ENCODE assay signal across 8 mouse cellular contexts in genomic region chr4:118265557-118265956, GRCm38 (mm10). TPM values are rescaled to one million over a fixed set of nuclear protein-coding genes. Genes with fewer than 3 reads are reported as not detected.
DNase-seq lines count a peak whose midpoint lies in the region; ATAC-seq and TF ChIP-seq lines count a peak whose summit lies in the region.

No protein-coding gene starts in this region.

- peaks cover 74% of the 10 kb centered on the region for H3K4me1 ChIP-seq in heart, embryonic 13.5 days
- peaks cover 63% of the 10 kb centered on the region for H3K4me1 ChIP-seq in forebrain, embryonic 12.5 days
- peaks cover 15% of the 10 kb centered on the region for H3K4me1 ChIP-seq in lung, postnatal 0 days (ENCODE audit: insufficient read depth, low read depth, low read length)

- ATAC-seq in heart, embryonic 13.5 days (ENCODE audit: extremely low read depth, insufficient number of reproducible peaks, low FRiP score, low TSS enrichment) = no peak
- ATAC-seq in forebrain, embryonic 12.5 days (ENCODE audit: low FRiP score) = peak; percentile 28
- ATAC-seq in lung, postnatal 0 days = peak; percentile 42

- WGBS in heart, embryonic 13.5 days = 24% methylated on average over 15 of the region's 15 CpGs
- WGBS in forebrain, embryonic 12.5 days = 42% methylated on average over 15 of the region's 15 CpGs
- WGBS in lung, postnatal 0 days = 39% methylated on average over 15 of the region's 15 CpGs

- intact Hi-C loops in heart, postnatal 14 days (cut with DNase I) = no loop called here

- no peaks in the 10 kb centered on the region for H3K9me3 ChIP-seq in heart, embryonic 13.5 days
- H3K9me3 ChIP-seq in forebrain, embryonic 12.5 days = no peaks in the 10 kb centered on the region
- H3K9me3 ChIP-seq in lung, postnatal 0 days (ENCODE audit: low read length) = no peaks in the 10 kb centered on the region

- TF ChIP-seq EP300 in lung, postnatal 0 days (IDR thresholded peaks at IDR 0.05) = peak; percentile 47; the same call in 1 of the 2 replicates

- H3K9ac ChIP-seq in heart, embryonic 13.5 days = peak overlapping the region; percentile 42
- H3K9ac ChIP-seq in forebrain, embryonic 12.5 days = no peak overlapping the region; the same call in 1 of the 2 replicates
- no peak overlapping the region for H3K9ac ChIP-seq in lung, postnatal 0 days (replicated peaks; ENCODE audit: low read depth)

- peak; percentile 5; the same call in 1 of the 2 replicates for TF ChIP-seq CTCF in lung, postnatal 0 days (IDR thresholded peaks at IDR 0.05)

- H3K27me3 ChIP-seq in heart, embryonic 13.5 days (replicated peaks) = no peaks in the 10 kb centered on the region
- no peaks in the 10 kb centered on the region for H3K27me3 ChIP-seq in forebrain, embryonic 12.5 days
- H3K27me3 ChIP-seq in lung, postnatal 0 days (replicated peaks; ENCODE audit: insufficient read depth, low read length) = no peaks in the 10 kb centered on the region

- H3K4me3 ChIP-seq in heart, embryonic 13.5 days = no peak overlapping the region
- H3K4me3 ChIP-seq in forebrain, embryonic 12.5 days (replicated peaks) = no peak overlapping the region
- no peak overlapping the region for H3K4me3 ChIP-seq in lung, postnatal 0 days (ENCODE audit: low read depth, low read length)

- H3K27ac ChIP-seq in heart, embryonic 13.5 days (replicated peaks) = peak overlapping the region; percentile 70
- H3K27ac ChIP-seq in forebrain, embryonic 12.5 days = peak overlapping the region; percentile 87
- peak overlapping the region; percentile 80 for H3K27ac ChIP-seq in lung, postnatal 0 days (ENCODE audit: low read length)

- DNase-seq in heart, postnatal 14 days = no peak
- DNase-seq in ZHBTc4 (ENCODE audit: low read depth, low spot score) (peak; percentile 38), adipocyte (ENCODE audit: low spot score) (no peak)
- peak; percentile 67 for DNase-seq in lung, postnatal 0 days (ENCODE audit: low spot score)
- DNase-seq in cerebellum, adult 11 months = no peak
- no peak for DNase-seq in natural killer cell, adult 2 months (ENCODE audit: low spot score in 2 of 2)

- H3K4me2 ChIP-seq in heart, embryonic 13.5 days = peak overlapping the region; percentile 20
- H3K4me2 ChIP-seq in forebrain, embryonic 12.5 days = no peak overlapping the region
- no peak overlapping the region for H3K4me2 ChIP-seq in lung, postnatal 0 days (replicated peaks; ENCODE audit: low read depth, low read length)

- H3K36me3 ChIP-seq in heart, embryonic 13.5 days = peaks cover 44% of the 10 kb centered on the region
- peaks cover 52% of the 10 kb centered on the region for H3K36me3 ChIP-seq in forebrain, embryonic 12.5 days (replicated peaks)
- H3K36me3 ChIP-seq in lung, postnatal 0 days (ENCODE audit: insufficient read depth, low read length) = no peaks in the 10 kb centered on the region

RNA-seq across cellular contexts. Expression of gene Ptprf, which starts 25.6 kb away (rescaled TPM):
- polyA plus RNA-seq in heart, embryonic 13.5 days (2015; fragmentation: Nextera tagmentation; extraction: Ambion mirVana) = 24.0 and 26.9 TPM in 2 replicates
- total RNA-seq in heart, postnatal 14 days (2021) = 10 to 100 TPM; 13.0 to 16.4 TPM
- 118 and 122 TPM in 2 replicates for polyA plus RNA-seq in forebrain, embryonic 12.5 days (2016; fragmentation: Nextera tagmentation; extraction: Ambion mirVana)
- 65.1 and 85.0 TPM in 2 replicates for polyA plus RNA-seq in lung, postnatal 0 days (2015; fragmentation: Nextera tagmentation; extraction: Ambion mirVana)

Comparison
In these comparisons a context has a peak if more than half of its experiments do, and no peak if none do; other contexts are left out.
1. DNase-seq: peak in ZHBTc4 (single experiment) and lung, postnatal 0 days (single experiment); none in heart, postnatal 14 days (0 of 2), cerebellum, adult 11 months (single experiment), adipocyte (single experiment) and natural killer cell, adult 2 months (0 of 2).
2. Peak in every context shown above with its lines, with median percentiles within 50 percentile points of each other: H3K27ac ChIP-seq.